Mouse (Mus musculus): ENCODE measurements around the gene Atp6ap1l. TPM values are rescaled to one million over a fixed set of nuclear protein-coding genes. Genes with fewer than 3 reads are reported as not detected.
A peak's percentile ranks its signal among the peaks of the same experiment; 100 is the strongest.
"Not testable (repeated sequence)": the region's sequence is repeated elsewhere in the genome, so short reads cannot be mapped to it uniquely, and the experiment has no call there.

Gene Atp6ap1l
- polyA plus RNA-seq, 1 experiment from 2014 or later, result 0.28 TPM

GRCm38 (mm10) chr13:90926125-90926765 lies 21.1 kb upstream of the Atp6ap1l start:
- peak; percentile 22 for DNase-seq (ENCODE audit: low spot score)
- no peak overlapping the region for H3K27ac ChIP-seq (replicated peaks; ENCODE audit: low read depth, low read length)
- H3K4me2 ChIP-seq (ENCODE audit: low read depth, severe bottlenecking), result no peak overlapping the region
- no peaks in the 10 kb centered on the region for H3K4me1 ChIP-seq (ENCODE audit: control insufficient read depth, insufficient read depth, low read length)
- no peaks in the 10 kb centered on the region for H3K27me3 ChIP-seq (ENCODE audit: control insufficient read depth, insufficient read depth, low read length)
- no peaks in the 10 kb centered on the region for H3K9me3 ChIP-seq (ENCODE audit: control insufficient read depth, low read length)
- H3K36me3 ChIP-seq (ENCODE audit: control insufficient read depth, insufficient read depth, low read length), result peaks cover 14% of the 10 kb centered on the region
- no peak overlapping the region for H3K4me3 ChIP-seq (ENCODE audit: low read depth, low read length)
- ATAC-seq (ENCODE audit: insufficient number of reproducible peaks, low FRiP score, low TSS enrichment, low read depth), result no peak
- WGBS, result 86% methylated on average over 7 of the region's 7 CpGs
- no peak overlapping the region for H3K9ac ChIP-seq (ENCODE audit: low read length)

GRCm38 (mm10) chr13:90925191-90925590 lies 20.0 kb upstream of the Atp6ap1l start:
- Histone ChIP-seq H3K4me2 (ENCODE audit: low read depth, severe bottlenecking) (no peak overlapping the region), H3K9ac (ENCODE audit: low read length) (no peak overlapping the region), H3K4me1 (ENCODE audit: control insufficient read depth, insufficient read depth, low read length) (no peaks in the 10 kb centered on the region), H3K9me3 (ENCODE audit: control insufficient read depth, low read length) (no peaks in the 10 kb centered on the region), H3K27ac (replicated peaks; ENCODE audit: low read depth, low read length) (no peak overlapping the region), H3K27me3 (ENCODE audit: control insufficient read depth, insufficient read depth, low read length) (no peaks in the 10 kb centered on the region), H3K4me3 (ENCODE audit: low read depth, low read length) (no peak overlapping the region), H3K36me3 (ENCODE audit: control insufficient read depth, insufficient read depth, low read length) (peaks cover 14% of the 10 kb centered on the region)
- ATAC-seq (ENCODE audit: insufficient number of reproducible peaks, low FRiP score, low TSS enrichment, low read depth) (no peak), DNase-seq (ENCODE audit: low spot score) (no peak)
- WGBS, result 96% methylated on average over 5 of the region's 5 CpGs

GRCm38 (mm10) chr13:90924072-90924471 lies 18.9 kb upstream of the Atp6ap1l start:
- DNase-seq (ENCODE audit: low spot score), result no peak
- Histone ChIP-seq H3K4me2 (ENCODE audit: low read depth, severe bottlenecking) (peak overlapping the region; percentile 69), H3K27ac (replicated peaks; ENCODE audit: low read depth, low read length) (no peak overlapping the region), H3K36me3 (ENCODE audit: control insufficient read depth, insufficient read depth, low read length) (peaks cover 14% of the 10 kb centered on the region), H3K27me3 (ENCODE audit: control insufficient read depth, insufficient read depth, low read length) (no peaks in the 10 kb centered on the region), H3K4me3 (ENCODE audit: low read depth, low read length) (peak overlapping the region; percentile 93), H3K4me1 (ENCODE audit: control insufficient read depth, insufficient read depth, low read length) (no peaks in the 10 kb centered on the region), H3K9ac (ENCODE audit: low read length) (peak overlapping the region; percentile 98), H3K9me3 (ENCODE audit: control insufficient read depth, low read length) (no peaks in the 10 kb centered on the region)
- no peak for ATAC-seq (ENCODE audit: insufficient number of reproducible peaks, low FRiP score, low TSS enrichment, low read depth)
- 39% methylated on average over 9 of the region's 9 CpGs for WGBS

- not testable (repeated sequence) for ATAC-seq (ENCODE audit: insufficient number of reproducible peaks, low FRiP score, low TSS enrichment, low read depth)
Measured at GRCm38 (mm10) chr13:90923617-90924016, 18.5 kb upstream of the Atp6ap1l start.

GRCm38 (mm10) chr13:90922751-90923612 lies 17.8 kb upstream of the Atp6ap1l start, which contains the start of gene Rps23:
Gene Rps23, plus strand, starts transcription at chr13:90922958.
- whole genome bisulfite sequencing, result under 1% methylated on average over 57 of the region's 57 CpGs
- peak; percentile 98 for ATAC-seq (ENCODE audit: insufficient number of reproducible peaks, low FRiP score, low TSS enrichment, low read depth)
- H3K27ac ChIP-seq (replicated peaks; ENCODE audit: low read depth, low read length), result peak within 1 kb of the TSS; percentile 47; the same call in 1 of the 2 replicates

More at GRCm38 (mm10) chr13:90923617-90924016, 18.5 kb upstream of the Atp6ap1l start:
- H3K27me3 ChIP-seq (ENCODE audit: control insufficient read depth, insufficient read depth, low read length); DNase-seq (ENCODE audit: low spot score); H3K4me1 ChIP-seq (ENCODE audit: control insufficient read depth, insufficient read depth, low read length); H3K9me3 ChIP-seq (ENCODE audit: control insufficient read depth, low read length): not testable (repeated sequence)
- H3K4me2 ChIP-seq (ENCODE audit: low read depth, severe bottlenecking), result peak overlapping the region; percentile 69
- peak overlapping the region; percentile 98 for H3K9ac ChIP-seq (ENCODE audit: low read length)
- H3K36me3 ChIP-seq (ENCODE audit: control insufficient read depth, insufficient read depth, low read length), result peaks cover 14% of the 10 kb centered on the region
- H3K27ac ChIP-seq (replicated peaks; ENCODE audit: low read depth, low read length), result peak overlapping the region; percentile 47; the same call in 1 of the 2 replicates
- under 1% methylated on average over 13 of the region's 13 CpGs for WGBS
- peak overlapping the region; percentile 93 for H3K4me3 ChIP-seq (ENCODE audit: low read depth, low read length)

GRCm38 (mm10) chr13:90914721-90915120 lies 9.6 kb upstream of the Atp6ap1l start:
- no peak overlapping the region for H3K9ac ChIP-seq (ENCODE audit: low read length)
- WGBS, result 95% methylated on average over 4 of the region's 4 CpGs
- H3K4me1 ChIP-seq (ENCODE audit: control insufficient read depth, insufficient read depth, low read length), result no peaks in the 10 kb centered on the region
- no peaks in the 10 kb centered on the region for H3K36me3 ChIP-seq (ENCODE audit: control insufficient read depth, insufficient read depth, low read length)
- DNase-seq (ENCODE audit: low spot score), result no peak
- no peaks in the 10 kb centered on the region for H3K27me3 ChIP-seq (ENCODE audit: control insufficient read depth, insufficient read depth, low read length)
- no peaks in the 10 kb centered on the region for H3K9me3 ChIP-seq (ENCODE audit: control insufficient read depth, low read length)
- no peak overlapping the region for H3K4me3 ChIP-seq (ENCODE audit: low read depth, low read length)
- ATAC-seq (ENCODE audit: insufficient number of reproducible peaks, low FRiP score, low TSS enrichment, low read depth), result no peak
- no peak overlapping the region for H3K4me2 ChIP-seq (ENCODE audit: low read depth, severe bottlenecking)
- no peak overlapping the region for H3K27ac ChIP-seq (replicated peaks; ENCODE audit: low read depth, low read length)

More at GRCm38 (mm10) chr13:90922751-90923612, 17.8 kb upstream of the Atp6ap1l start, which contains the start of gene Rps23:
- Histone ChIP-seq H3K4me3 (ENCODE audit: low read depth, low read length) (peak within 1 kb of the TSS; percentile 93), H3K36me3 (ENCODE audit: control insufficient read depth, insufficient read depth, low read length) (peaks cover 14% of the 10 kb centered on the region), H3K27me3 (ENCODE audit: control insufficient read depth, insufficient read depth, low read length) (no peaks in the 10 kb centered on the region), H3K9ac (ENCODE audit: low read length) (peak within 1 kb of the TSS; percentile 98), H3K4me1 (ENCODE audit: control insufficient read depth, insufficient read depth, low read length) (no peaks in the 10 kb centered on the region), H3K4me2 (ENCODE audit: low read depth, severe bottlenecking) (peak within 1 kb of the TSS; percentile 69), H3K9me3 (ENCODE audit: control insufficient read depth, low read length) (no peaks in the 10 kb centered on the region)
- DNase-seq (ENCODE audit: low spot score), result peak; percentile 93

GRCm38 (mm10) chr13:90913675-90914192 lies 8.6 kb upstream of the Atp6ap1l start:
- no peaks in the 10 kb centered on the region for H3K9me3 ChIP-seq (ENCODE audit: control insufficient read depth, low read length)
- no peak overlapping the region for H3K9ac ChIP-seq (ENCODE audit: low read length)
- DNase-seq (ENCODE audit: low spot score) (no peak), ATAC-seq (ENCODE audit: insufficient number of reproducible peaks, low FRiP score, low TSS enrichment, low read depth) (no peak)
- no peak overlapping the region for H3K4me3 ChIP-seq (ENCODE audit: low read depth, low read length)
- H3K27ac ChIP-seq (replicated peaks; ENCODE audit: low read depth, low read length), result no peak overlapping the region
- no peaks in the 10 kb centered on the region for H3K36me3 ChIP-seq (ENCODE audit: control insufficient read depth, insufficient read depth, low read length)
- no peak overlapping the region for H3K4me2 ChIP-seq (ENCODE audit: low read depth, severe bottlenecking)
- no peaks in the 10 kb centered on the region for H3K4me1 ChIP-seq (ENCODE audit: control insufficient read depth, insufficient read depth, low read length)
- H3K27me3 ChIP-seq (ENCODE audit: control insufficient read depth, insufficient read depth, low read length), result no peaks in the 10 kb centered on the region
- 63% methylated on average over 7 of the region's 7 CpGs for WGBS

Data from limb, embryonic 11.5 days (tissue).